Mouse (Mus musculus) bone marrow macrophage, adult 2 months (primary cell): ENCODE results near the gene Tmpo. TPM values are rescaled to one million over a fixed set of nuclear protein-coding genes. Genes with fewer than 3 reads are reported as not detected.

Source experiments
- H3K27ac ChIP-seq: 2 replicates; pipeline ENCODE4 v1.5.1; 2012; ENCODE audit warnings: low read depth, low read length; ENCODE audit not compliant: insufficient read depth
- H3K4me1 ChIP-seq: 2 replicates; pipeline ENCODE4 v1.6.1; 2012; ENCODE audit warnings: low read length; ENCODE audit not compliant: control insufficient read depth, insufficient read depth
- H3K4me3 ChIP-seq: 2 replicates; pipeline ENCODE4 v1.5.1; 2012; ENCODE audit warnings: mild to moderate bottlenecking, low read length, moderate library complexity; ENCODE audit not compliant: insufficient read depth
- CTCF ChIP-seq: IDR thresholded peaks from 2 replicates; pipeline ENCODE4 v1.5.1; 2012; ENCODE audit warnings: low read depth, mild to moderate bottlenecking, low read length, moderate library complexity
- POLR2A ChIP-seq: IDR thresholded peaks from 2 replicates; pipeline ENCODE4 v1.6.1; 2012; ENCODE audit warnings: mild to moderate bottlenecking, low read depth, low read length, borderline replicate concordance
- polyA plus RNA-seq: library from polyadenylated mRNA; stranded (reverse); fragments of >200 nt; gene quantifications from 2 replicates; pipeline ENCODE4 v1.2.4, GENCODE M21; 2012; ENCODE audit not compliant: missing spikeins, insufficient read depth, insufficient read length

Tmpo gene
- polyA plus RNA-seq, 1 experiment: 155 TPM

GRCm38 (mm10) chr10:91138317-91138716, 42.8 kb downstream of the Tmpo start:
- peak overlapping the region; percentile 100 for H3K27ac ChIP-seq
- no peak overlapping the region for H3K4me3 ChIP-seq
- TF ChIP-seq POLR2A: no peak
- TF ChIP-seq CTCF: no peak
- peaks cover 24% of the 10 kb centered on the region for H3K4me1 ChIP-seq

- peaks cover 24% of the 10 kb centered on the region for H3K4me1 ChIP-seq
- peak overlapping the region; percentile 63 for H3K4me3 ChIP-seq
- peak overlapping the region; percentile 100 for H3K27ac ChIP-seq
- TF ChIP-seq POLR2A: 0 out of 2 replicates have a peak, but pooled peaks have one; percentile 8
- TF ChIP-seq CTCF: no peak
Observed at GRCm38 (mm10) chr10:91137400-91137799, 43.7 kb downstream of the Tmpo start.

DNA sequence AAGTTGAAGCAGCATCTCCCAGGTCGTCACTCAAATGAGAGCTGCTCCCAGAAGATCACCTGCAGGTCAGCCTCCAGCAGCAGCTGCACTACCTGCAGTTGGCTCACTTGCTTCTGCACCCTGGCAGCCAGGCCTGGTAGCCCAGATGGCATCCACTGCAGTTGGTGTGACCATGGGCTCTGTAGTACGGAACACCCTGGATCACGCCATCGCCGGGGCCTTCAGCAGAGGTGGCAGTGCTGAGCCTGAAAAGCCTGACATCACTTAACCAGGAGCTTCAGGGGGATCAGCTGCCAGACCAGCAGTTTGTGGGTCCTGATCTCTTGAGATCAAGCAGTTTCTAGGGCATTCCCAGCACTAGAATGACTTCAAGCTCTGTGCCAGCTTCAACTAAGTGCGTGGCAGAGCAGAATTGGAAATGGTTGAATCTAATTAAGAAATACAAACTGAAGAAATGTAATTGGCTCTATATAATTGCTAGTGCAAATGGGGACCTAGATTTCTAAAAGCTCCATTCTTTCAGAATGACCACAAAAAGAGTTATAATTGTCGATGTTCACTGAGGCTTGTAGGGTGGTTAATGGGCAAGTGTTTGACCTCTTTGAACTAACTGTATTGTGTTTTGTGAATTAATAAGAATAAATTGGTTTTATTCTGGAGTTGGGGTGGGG, 45.7 kb downstream of the Tmpo start:
- no peak overlapping the region for H3K27ac ChIP-seq
- H3K4me3 ChIP-seq: no peak overlapping the region
- TF ChIP-seq POLR2A: no peak
- no peak for TF ChIP-seq CTCF
- peaks cover 22% of the 10 kb centered on the region for H3K4me1 ChIP-seq

DNA sequence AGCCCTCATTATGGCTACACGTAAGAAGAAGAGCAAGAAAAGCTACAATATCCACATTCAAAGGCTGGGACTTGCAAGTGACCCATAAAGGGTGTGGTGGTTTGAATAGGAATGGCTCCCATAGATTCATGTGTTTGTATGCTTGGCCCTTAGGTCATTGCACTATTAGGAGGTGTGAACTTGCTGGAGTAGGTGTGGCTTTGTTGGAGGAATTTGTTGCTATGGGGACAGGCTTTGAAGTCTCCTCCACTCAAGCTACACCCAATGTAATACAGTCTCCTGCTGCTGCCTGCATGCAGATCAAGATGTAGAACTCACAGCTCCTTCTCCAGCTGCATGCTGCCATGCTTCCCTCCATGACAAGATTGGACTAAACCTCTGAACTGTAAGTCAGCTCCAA, 49.5 kb downstream of the Tmpo start:
- Histone ChIP-seq H3K27ac (no peak overlapping the region), H3K4me1 (peaks cover 8% of the 10 kb centered on the region), H3K4me3 (no peak overlapping the region)
- TF ChIP-seq CTCF: no peak
- no peak for TF ChIP-seq POLR2A

DNA sequence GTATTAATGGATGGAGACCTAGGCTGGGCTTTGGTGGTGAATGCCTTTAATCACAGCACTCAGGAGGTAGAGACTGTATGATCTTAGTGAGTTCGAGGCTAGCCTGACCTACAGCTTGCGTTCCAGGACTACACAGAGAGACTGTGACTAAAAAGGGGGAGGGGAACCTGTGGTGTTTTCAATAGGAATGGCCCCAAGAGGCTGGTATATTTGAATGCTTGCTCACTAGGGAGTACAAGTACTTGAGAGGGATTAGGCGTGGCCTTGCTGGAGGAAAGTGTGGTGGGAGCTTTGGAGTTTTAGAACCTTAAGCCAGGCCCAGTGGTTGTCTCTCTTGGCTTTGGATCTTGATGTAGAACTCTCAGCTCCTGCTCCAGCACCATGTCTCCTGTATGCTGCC, 50.3 kb downstream of the Tmpo start:
- Histone ChIP-seq H3K27ac (no peak overlapping the region), H3K4me3 (no peak overlapping the region), H3K4me1 (peaks cover 8% of the 10 kb centered on the region)
- no peak for TF ChIP-seq POLR2A
- TF ChIP-seq CTCF: no peak

- peaks cover 11% of the 10 kb centered on the region for H3K4me1 ChIP-seq
- TF ChIP-seq CTCF (no peak), POLR2A (no peak)
- H3K4me3 ChIP-seq: no peak overlapping the region
- no peak overlapping the region for H3K27ac ChIP-seq
Observed at GRCm38 (mm10) chr10:91128551-91129160, 52.5 kb downstream of the Tmpo start.

DNA sequence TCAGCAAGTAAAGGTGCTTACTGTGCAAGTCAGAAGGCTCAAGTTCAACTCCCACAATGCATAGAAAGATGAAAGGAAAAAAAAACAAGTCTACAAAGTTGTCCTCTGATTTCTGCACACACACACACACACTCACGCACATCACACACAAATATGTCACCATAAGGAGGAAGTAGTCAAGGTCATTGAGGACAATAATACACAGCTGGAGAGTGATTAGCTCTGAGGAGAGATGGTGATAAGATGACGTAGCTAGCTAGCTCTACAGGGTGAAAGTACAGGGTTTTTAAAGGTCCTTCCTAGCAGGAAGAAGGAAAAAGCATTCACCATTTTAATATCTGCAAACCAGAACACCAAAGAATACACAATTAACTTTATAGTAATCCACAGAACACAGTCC, 53.7 kb downstream of the Tmpo start:
- H3K27ac ChIP-seq: no peak overlapping the region

GRCm38 (mm10) chr10:91126618-91127355, 54.3 kb downstream of the Tmpo start:
- H3K4me3 ChIP-seq: no peak overlapping the region
- no peak overlapping the region for H3K27ac ChIP-seq
- H3K4me1 ChIP-seq: peaks cover 15% of the 10 kb centered on the region
- TF ChIP-seq POLR2A (no peak), CTCF (no peak)

More for the DNA sequence above, 53.7 kb downstream of the Tmpo start:
- Histone ChIP-seq H3K4me3 (no peak overlapping the region), H3K4me1 (peaks cover 11% of the 10 kb centered on the region)
- no peak for TF ChIP-seq POLR2A
- no peak for TF ChIP-seq CTCF

DNA sequence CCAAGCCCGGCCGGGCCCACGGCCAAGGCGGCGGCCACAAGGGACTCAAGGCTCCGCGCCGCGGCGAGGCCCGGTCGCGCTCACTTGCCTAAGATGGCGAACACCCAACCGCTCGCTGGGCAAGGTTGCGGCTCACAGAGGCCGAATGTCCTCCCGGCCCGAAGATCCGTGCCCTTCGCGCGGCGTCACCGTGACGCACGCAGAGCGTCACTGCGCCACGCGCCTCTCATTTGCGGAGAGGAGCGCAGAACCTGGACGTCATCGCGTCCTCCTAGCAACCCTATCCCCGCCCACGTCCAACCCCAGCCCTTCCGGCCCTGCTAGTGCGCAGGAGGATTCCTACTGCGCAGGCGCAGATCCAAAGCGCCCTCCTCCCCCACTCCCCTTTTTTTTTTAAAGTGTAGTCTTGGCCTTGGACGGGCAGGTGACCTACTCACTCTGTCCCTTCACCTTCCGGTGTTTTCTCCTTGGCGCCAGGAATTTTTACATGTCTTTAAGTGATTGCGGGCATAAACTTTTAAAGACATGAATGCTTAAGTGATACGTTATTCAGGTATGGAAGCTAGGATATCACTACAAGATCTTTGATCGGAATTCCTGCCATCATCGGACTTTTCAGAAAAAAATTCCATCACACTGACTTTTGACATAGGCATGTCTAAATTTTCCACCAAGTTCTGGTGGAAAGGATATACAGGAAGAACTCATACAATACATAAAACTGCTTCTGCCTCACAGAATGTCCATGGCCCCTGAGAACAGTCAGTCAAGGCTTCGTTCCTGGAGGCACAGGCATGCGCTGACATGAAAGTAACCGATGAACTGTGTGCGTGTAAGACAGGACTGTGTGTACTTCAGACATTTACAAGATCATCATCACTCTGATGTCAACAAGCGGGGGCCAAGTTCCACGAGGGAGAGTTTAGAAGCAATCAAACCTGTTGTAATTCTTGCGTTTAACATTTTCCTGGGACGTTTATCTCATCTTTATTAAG, 57.0 kb downstream of the Tmpo start, which contains the start of gene Slc25a3:
Slc25a3 (minus strand) TSS at position 232 of the 995 bp plus-strand sequence.
- Histone ChIP-seq H3K4me1 (peaks cover 16% of the 10 kb centered on the region), H3K27ac (peak within 1 kb of the TSS; percentile 68), H3K4me3 (peak within 1 kb of the TSS; percentile 79)
- peak; percentile 72; the same call in 1 of the 2 replicates for TF ChIP-seq POLR2A
- no peak for TF ChIP-seq CTCF
